Mouse (Mus musculus) liver, adult (tissue): ENCODE measurements around the gene Olfr773.
"Not testable (repeated sequence)": the region's sequence is repeated elsewhere in the genome, so short reads cannot be mapped to it uniquely, and the experiment has no call there.

Source experiments
- GATA4 ChIP-seq: IDR thresholded peaks from 2 replicates; pipeline ENCODE4 v1.6.1; 2014; ENCODE audit warnings: mild to moderate bottlenecking, low read length; ENCODE audit not compliant: insufficient replicate concordance

Gene Olfr773

GRCm38 (mm10) chr10:129187319-129187718 lies at the start of gene Olfr773:
Gene Olfr773, minus strand, starts transcription at chr10:129187419.
- not testable (repeated sequence) for TF ChIP-seq GATA4

GRCm38 (mm10) chr10:129235904-129236303 lies 48.7 kb upstream of the Olfr773 start, which contains the start of gene Olfr774:
Gene Olfr774, plus strand, starts transcription at chr10:129236204.
- TF ChIP-seq GATA4: no peak

GRCm38 (mm10) chr10:129230737-129231136 lies 43.5 kb upstream of the Olfr773 start:
- TF ChIP-seq GATA4: no peak

GRCm38 (mm10) chr10:129177821-129178220 lies 9.4 kb downstream of the Olfr773 start, which contains the start of gene Olfr772:
Gene Olfr772, minus strand, starts transcription at chr10:129177921.
- not testable (repeated sequence) for TF ChIP-seq GATA4

- TF ChIP-seq GATA4: no peak
Observed at GRCm38 (mm10) chr10:129164651-129165050, 22.6 kb downstream of the Olfr773 start, which contains the start of gene Olfr771. Gene Olfr771, minus strand, starts transcription at chr10:129164751.

- TF ChIP-seq GATA4: no peak
Observed at GRCm38 (mm10) chr10:129138898-129139297, 48.3 kb downstream of the Olfr773 start, which contains the start of gene Olfr770. Gene Olfr770, minus strand, starts transcription at chr10:129138998.
